Mouse (Mus musculus) brain, embryonic 14.5 days (tissue): ENCODE measurements around the gene Gas6. TPM values are rescaled to one million over a fixed set of nuclear protein-coding genes. Genes with fewer than 3 reads are reported as not detected.

Source experiments
- DNase-seq: peaks from one replicate; pipeline ENCODE4 v3.0.0-alpha.2; 2011; ENCODE audit warnings: low read depth
- CTCF ChIP-seq: fragments of 200-500 bp; IDR thresholded peaks from 2 replicates; pipeline ENCODE4 v1.5.1; 2012; ENCODE audit warnings: inconsistent platforms, mild to moderate bottlenecking, moderate library complexity, borderline replicate concordance; ENCODE audit not compliant: insufficient read depth, insufficient read length; ENCODE audit errors: extremely low read depth
- POLR2A ChIP-seq: fragments of 200-500 bp; IDR thresholded peaks from 2 replicates; pipeline ENCODE4 v1.6.1; 2012; ENCODE audit warnings: mild to moderate bottlenecking, inconsistent platforms, borderline replicate concordance; ENCODE audit not compliant: poor library complexity, insufficient read depth, insufficient read length, severe bottlenecking; ENCODE audit errors: extremely low read depth
- polyA plus RNA-seq: library from polyadenylated mRNA; depleted of rRNA; stranded (reverse); fragments of >200 nt; gene quantifications from 2 replicates; pipeline ENCODE4 v1.2.3, GENCODE M21; 2012; rRNA removed

Gas6 gene
- 25.8 and 36.6 TPM in 2 replicates for polyA plus RNA-seq

DNA sequence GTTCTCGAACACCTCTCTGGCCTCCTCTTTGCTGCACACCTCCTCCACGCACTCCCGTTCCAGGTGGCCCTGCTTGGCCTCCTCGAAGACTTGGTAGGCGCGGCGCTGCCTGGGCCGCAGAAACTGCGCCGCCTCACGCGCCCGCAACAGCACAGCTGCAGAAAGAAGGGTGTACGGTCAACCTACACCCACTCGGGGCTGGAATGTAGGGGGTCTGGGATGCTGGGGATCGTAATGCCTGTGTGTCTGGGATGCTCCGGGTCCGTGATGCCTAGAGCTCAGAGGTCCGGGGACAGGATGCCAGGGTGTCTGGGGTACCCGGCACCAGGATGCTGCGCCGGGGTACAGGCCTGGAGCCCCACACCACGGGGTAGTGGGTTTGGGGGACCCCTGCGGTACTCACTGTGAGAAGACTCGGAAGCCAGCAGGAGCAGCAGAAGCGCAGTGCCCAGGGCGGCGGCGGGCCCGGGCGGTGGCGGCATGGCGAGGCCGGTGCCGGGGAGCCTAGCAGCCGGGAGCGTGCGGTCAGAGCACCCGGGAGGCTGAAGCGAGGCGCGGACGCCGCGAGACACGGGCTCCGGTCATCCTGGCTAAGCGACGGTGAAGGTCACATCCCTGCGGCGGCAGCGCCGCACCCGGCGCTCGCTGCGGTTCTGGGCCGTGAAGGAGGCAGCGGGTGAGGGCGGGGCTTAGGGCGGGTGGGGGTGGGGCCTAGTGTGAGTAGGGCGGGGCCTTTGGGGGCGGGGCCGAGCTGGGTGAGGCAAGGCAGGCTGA is at the start of gene Gas6:
Gas6 (minus strand) TSS at position 633 of the 774 bp plus-strand sequence.
- DNase-seq, result peak; percentile 75

DNA sequence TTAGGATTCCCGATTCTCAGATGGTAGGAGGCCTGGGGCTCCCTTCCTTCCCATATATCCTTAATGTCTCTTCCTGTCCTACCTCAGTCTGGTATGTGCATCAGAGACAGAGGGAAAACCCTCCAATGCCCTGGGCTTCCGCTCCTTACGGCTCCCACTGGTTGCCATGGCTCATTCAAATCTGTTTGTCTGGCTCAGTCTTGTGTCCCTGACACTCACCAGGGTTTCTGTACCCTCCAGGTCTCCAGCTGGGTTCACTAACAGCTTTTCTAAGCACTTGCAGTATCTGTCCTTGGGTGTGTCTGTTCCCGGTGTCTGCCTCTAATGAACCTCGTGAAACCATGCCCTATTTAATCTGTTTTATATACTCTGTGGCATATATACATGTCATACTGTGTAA is 47.2 kb upstream of the Gas6 start:
- DNase-seq, result no peak
- TF ChIP-seq POLR2A (no peak), CTCF (no peak)

More for the DNA sequence above, at the start of gene Gas6:
- TF ChIP-seq POLR2A, result peak; percentile 49; the same call in 1 of the 2 replicates
- no peak for TF ChIP-seq CTCF

DNA sequence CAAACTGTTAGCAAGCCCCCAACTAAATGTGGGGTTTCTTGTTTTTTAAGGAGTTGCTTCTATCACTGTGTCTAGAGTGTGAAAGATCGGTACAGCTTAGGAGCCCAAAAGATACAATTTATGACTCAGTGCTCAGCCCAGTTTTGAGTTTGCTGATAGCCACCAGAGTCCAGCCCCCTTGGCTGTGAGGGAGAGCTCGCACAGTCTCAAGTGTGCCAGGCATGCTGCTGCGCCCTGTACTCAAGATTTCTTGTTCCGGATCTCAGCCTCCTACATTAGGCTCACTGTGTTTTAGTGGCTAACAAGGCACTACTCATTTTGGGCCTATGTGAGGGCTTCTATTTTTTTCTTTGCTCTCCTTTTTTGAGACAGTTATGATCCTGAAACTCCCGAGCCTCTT is 45.8 kb upstream of the Gas6 start:
- no peak for TF ChIP-seq CTCF
- DNase-seq, result no peak

DNA sequence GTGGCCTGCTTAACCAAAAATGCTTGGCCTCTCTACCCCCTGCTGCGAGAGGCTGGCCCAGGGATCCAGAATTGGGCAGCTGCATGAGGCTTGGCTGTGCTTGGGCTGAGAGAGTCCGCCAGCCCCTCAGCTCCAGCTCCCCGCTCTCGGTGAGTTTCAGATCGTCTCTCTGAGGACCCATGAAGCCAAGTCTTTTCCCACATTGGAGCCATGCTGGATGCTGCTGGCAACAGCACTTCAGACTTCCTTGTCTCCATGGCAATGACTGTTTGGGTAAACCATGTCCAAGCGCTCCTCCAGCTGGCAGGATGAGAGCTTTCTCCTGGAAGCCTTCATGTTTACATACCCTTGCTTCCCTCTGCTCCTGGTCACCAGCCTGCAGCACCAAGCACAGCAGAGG is 44.5 kb upstream of the Gas6 start:
- DNase-seq, result peak; percentile 76

DNA sequence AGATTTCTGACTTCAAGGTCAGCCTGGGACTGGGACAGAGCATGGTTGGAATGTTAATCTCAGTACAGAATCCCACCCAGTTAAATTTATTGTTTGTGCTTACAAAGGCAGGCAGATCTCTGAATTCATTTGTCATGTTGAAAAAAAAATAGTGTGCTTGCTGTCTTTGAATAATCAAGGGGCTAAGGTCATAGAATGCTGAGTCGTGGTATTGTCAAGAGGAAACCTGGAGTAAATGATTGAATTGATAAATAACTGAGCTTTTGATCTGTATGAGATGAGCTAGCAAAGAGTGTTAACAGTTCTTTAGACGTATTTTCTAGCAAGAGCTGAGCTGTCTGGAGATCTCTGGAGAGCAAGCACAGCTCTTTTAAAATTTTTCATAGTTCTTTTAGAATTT is 42.8 kb upstream of the Gas6 start:
- DNase-seq, result no peak
- TF ChIP-seq CTCF, result no peak
- TF ChIP-seq POLR2A, result no peak

More for the DNA sequence above, 44.5 kb upstream of the Gas6 start:
- no peak for TF ChIP-seq POLR2A
- no peak for TF ChIP-seq CTCF

DNA sequence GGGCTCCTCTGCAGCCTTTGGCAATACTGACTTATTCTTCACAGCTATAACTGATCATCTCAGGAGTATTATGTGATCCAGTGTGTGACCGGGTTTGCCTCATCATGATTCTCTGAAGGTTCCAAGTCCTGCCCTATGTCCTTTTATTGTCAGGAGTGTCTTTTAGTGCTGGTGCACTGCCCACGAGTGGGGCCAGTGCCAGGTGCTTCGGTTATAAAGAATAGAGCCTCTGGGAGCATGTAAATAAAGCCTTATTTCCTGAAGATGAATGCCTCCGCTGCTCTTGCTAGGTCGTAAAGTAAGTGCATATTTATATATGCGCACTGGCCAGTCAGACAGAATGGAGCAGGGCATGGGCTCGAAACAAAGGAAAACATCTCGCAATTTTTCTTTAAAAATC is 38.8 kb upstream of the Gas6 start:
- DNase-seq, result no peak
- TF ChIP-seq CTCF (no peak), POLR2A (no peak)

DNA sequence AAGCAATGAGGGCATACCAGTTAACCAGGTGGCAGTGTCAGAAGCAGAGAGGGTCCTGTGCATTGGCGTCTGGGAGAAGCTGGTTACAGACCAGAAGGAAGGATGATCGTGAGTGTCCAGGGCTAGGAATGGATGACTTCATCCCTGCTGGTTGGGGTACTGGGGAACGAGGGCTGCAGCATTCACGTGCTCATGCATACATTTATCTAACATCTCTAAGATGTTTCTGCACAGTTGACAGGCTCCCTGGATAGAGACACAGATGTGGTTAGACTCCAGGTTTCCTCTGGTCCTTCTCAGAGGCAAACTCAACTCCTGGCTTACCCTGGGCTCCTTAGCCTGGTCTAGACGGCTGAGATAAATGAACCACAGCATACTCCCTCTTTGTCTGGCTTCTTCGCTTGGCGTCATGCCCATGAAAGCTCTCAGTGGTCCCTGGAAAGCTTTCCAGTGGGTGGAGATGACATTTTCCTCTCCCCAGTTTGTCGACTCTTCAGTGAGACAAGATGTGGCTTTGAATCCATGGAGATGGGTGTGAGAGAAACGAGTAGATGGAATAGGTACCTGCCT is 37.4 kb upstream of the Gas6 start:
- peak; percentile 28 for DNase-seq
- no peak for TF ChIP-seq CTCF
- TF ChIP-seq POLR2A, result no peak

DNA sequence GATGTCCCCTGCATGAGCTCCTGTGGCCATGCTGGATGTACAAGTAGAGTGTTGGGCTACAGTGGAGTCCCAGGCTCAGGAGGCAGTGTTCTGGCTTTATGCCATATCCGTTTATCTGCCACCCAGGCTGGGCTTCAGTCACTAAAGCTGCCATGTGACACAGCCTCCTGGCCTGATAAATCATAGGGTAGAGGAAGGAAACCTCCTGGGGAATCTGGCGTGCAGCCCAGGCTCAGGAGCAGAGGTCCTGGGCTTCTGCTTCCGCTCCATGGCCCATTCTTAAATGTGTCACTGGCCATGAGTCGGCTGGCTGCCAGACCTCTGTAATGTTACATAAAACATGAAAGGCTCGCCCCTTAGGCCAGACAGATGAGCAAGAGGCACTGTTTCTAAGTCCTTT is 36.7 kb upstream of the Gas6 start:
- DNase-seq, result peak; percentile 91
- TF ChIP-seq POLR2A (no peak), CTCF (no peak)

DNA sequence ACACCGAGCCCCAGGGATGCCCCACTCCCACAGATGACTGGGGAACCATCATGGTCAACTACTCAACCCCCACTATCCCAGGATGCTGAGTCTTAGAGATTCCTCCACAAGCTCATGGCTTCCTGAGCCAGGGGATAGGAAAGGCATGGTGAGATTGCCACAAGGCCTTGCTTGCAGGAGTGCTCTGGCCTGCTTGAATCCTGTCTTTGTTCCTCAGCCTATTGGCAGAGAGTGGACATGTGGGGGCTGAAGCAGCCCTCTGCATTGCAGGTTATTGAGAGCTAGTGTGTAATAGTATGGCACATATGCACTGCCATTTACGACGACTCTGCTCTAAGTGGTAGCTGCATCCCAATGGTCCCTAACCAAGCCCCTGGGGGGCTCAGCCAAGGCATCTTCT is 36.1 kb upstream of the Gas6 start:
- TF ChIP-seq POLR2A (no peak), CTCF (no peak)
- DNase-seq, result peak; percentile 36

DNA sequence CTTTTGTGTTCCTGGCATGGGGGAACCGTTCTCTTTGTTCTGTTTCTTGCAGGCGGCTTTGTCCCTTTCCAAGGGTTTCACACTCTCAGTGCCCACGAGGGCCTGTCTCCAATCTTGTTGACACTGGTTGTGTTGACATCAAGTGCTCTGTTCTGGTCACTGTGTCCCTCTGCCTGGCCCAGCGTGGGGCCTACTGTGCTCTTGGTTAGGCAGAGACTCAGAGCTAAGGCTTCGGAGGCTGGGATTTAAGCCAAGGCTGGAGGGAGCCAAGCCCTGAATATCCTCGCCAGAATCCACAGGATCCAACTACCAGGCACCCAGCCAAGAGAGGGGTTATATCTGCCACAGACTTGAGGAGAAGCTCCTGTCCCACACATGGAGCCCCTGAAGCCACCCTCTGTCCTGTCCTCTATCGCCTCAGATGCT is 35.6 kb upstream of the Gas6 start:
- peak; percentile 84 for DNase-seq
- TF ChIP-seq POLR2A, result no peak
- no peak for TF ChIP-seq CTCF

DNA sequence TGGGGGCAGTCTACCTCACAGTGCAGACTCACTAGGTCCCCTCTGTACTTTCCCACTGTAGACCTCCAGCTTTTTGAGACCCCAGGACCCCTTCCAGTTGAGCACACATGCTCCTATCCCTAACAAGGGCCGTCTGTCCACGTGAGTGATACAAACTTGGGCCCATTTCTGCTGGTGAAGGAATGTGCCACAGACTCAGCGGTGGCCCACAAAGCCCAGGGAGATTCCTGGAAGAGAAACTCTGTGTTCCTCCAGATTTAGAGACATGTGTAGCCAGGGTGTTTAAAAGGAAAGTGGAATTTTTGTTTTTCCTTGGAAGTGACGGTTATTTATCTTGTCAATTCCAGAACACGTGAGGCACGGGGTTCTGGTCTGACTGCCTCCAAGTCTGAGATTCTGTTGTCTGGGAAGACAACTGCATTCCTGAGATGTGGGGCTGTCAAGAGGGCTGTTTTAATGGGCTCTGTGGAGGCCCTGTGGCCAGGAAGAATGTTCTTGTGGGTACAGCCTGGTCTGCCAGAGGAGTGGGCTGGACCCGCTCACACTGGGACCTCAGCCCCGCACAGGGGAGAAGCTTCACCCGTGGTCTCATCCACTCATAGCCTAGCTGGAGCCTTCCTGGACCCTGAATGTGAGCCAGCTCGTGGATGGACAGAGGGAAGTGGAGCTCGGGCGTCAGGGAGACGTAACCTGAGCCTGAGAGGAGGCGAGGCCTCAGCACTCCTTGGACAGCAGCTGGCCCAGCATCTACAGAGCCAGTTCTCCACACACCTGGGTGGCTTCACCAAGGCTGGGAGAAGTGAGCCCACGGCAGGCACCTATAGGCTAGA is 34.9 kb upstream of the Gas6 start:
- TF ChIP-seq CTCF, result no peak
- TF ChIP-seq POLR2A, result no peak
- DNase-seq, result no peak
